Comparison of ENCODE assay signal across 9 mouse cellular contexts in genomic region chr9:41272596-41272995, GRCm38 (mm10).
DNase-seq lines count a peak whose midpoint lies in the region; ATAC-seq and TF ChIP-seq lines count a peak whose summit lies in the region.
"Had no signal": no experiment of that assay in that cellular context is flagged by ENCODE, and none has a peak within 500 bp of the region (broad histone marks: within the 10 kb centered on the region; RNA-seq: fewer than 3 reads in every experiment).

No protein-coding gene starts in this region.

- no peak for DNase-seq in kidney, adult 2 months
- DNase-seq in embryo, embryonic 9.5 days (ENCODE audit: extremely low spot score): peak; percentile 53
- DNase-seq in heart, postnatal 0 days (ENCODE audit: low spot score): peak; percentile 7
- DNase-seq in ovary, postnatal 14 days (ENCODE audit: low spot score): no peak
- DNase-seq in layer of hippocampus, adult 18-20 months (ENCODE audit: low spot score in 2 of 2): no peak
- no peak for DNase-seq in cerebellum, postnatal 25 days
- DNase-seq: thymus, postnatal 14 days had no signal

- no peak for TF ChIP-seq EP300 in heart, postnatal 0 days (IDR thresholded peaks at IDR 0.05; ENCODE audit: low read depth)

- peak overlapping the region; percentile 45 for H3K4me2 ChIP-seq in kidney, embryonic 14.5 days (replicated peaks; ENCODE audit: low read depth, low read length)
- peak overlapping the region; percentile 70 for H3K4me2 ChIP-seq in heart, postnatal 0 days (ENCODE audit: low read depth, low read length)
- H3K4me2 ChIP-seq in midbrain, embryonic 12.5 days (replicated peaks): peak overlapping the region; percentile 60

- no peaks in the 10 kb centered on the region for H3K36me3 ChIP-seq in kidney, embryonic 14.5 days (ENCODE audit: control insufficient read depth, insufficient read depth, low read length)
- no peaks in the 10 kb centered on the region for H3K36me3 ChIP-seq in kidney, adult 2 months (ENCODE audit: control insufficient read depth, insufficient read depth, low read length)
- H3K36me3 ChIP-seq in heart, postnatal 0 days (replicated peaks; ENCODE audit: control insufficient read depth, insufficient read depth, low read length): no peaks in the 10 kb centered on the region
- no peaks in the 10 kb centered on the region for H3K36me3 ChIP-seq in midbrain, embryonic 12.5 days

- 0 out of 2 replicates have a peak overlapping the region, but pooled peaks have one; percentile 20 for H3K9ac ChIP-seq in kidney, embryonic 14.5 days (ENCODE audit: low read depth, low read length)
- no peak overlapping the region for H3K9ac ChIP-seq in heart, postnatal 0 days (replicated peaks; ENCODE audit: low read depth, low read length)
- peak overlapping the region; percentile 66 for H3K9ac ChIP-seq in midbrain, embryonic 12.5 days (replicated peaks)

- H3K4me3 ChIP-seq in kidney, embryonic 14.5 days (ENCODE audit: low read length): peak overlapping the region; percentile 33
- no peak overlapping the region for H3K4me3 ChIP-seq in kidney, adult 2 months (ENCODE audit: insufficient read depth, low read depth, low read length)
- H3K4me3 ChIP-seq in heart, postnatal 0 days (ENCODE audit: low read depth, low read length): 0 out of 2 replicates have a peak overlapping the region, but pooled peaks have one; percentile 38
- peak overlapping the region; percentile 36; the same call in 1 of the 2 replicates for H3K4me3 ChIP-seq in midbrain, embryonic 12.5 days

- peak overlapping the region; percentile 61; the same call in 1 of the 2 replicates for H3K27ac ChIP-seq in kidney, embryonic 14.5 days (ENCODE audit: low read depth, low read length)
- H3K27ac ChIP-seq in kidney, adult 2 months (ENCODE audit: insufficient read depth, low read depth, low read length): no peak overlapping the region
- no peak overlapping the region for H3K27ac ChIP-seq in heart, postnatal 0 days (ENCODE audit: low read depth)
- peak overlapping the region; percentile 98 for H3K27ac ChIP-seq in midbrain, embryonic 12.5 days (replicated peaks)

- no peak for ATAC-seq in kidney, embryonic 14.5 days (ENCODE audit: low FRiP score, low TSS enrichment)
- ATAC-seq in heart, postnatal 0 days (ENCODE audit: insufficient read depth, low read depth): no peak
- ATAC-seq in midbrain, embryonic 12.5 days (ENCODE audit: low FRiP score, low read depth): peak; percentile 3; the same call in 1 of the 2 replicates

- no peak for TF ChIP-seq CTCF in kidney, adult 2 months (conservative IDR thresholded peaks at IDR 0.05; ENCODE audit: insufficient read depth, insufficient read length, low read depth, low read length)
- no peak for TF ChIP-seq CTCF in heart, postnatal 0 days (IDR thresholded peaks at IDR 0.05; ENCODE audit: low read depth)

- 14% methylated on average over 6 of the region's 6 CpGs for WGBS in kidney, embryonic 14.5 days
- WGBS in kidney, adult 2 months: 18% methylated on average over 6 of the region's 6 CpGs
- 15% methylated on average over 6 of the region's 6 CpGs for WGBS in heart, postnatal 0 days
- 8% methylated on average over 6 of the region's 6 CpGs for WGBS in midbrain, embryonic 12.5 days

- no peaks in the 10 kb centered on the region for H3K27me3 ChIP-seq in kidney, embryonic 14.5 days (ENCODE audit: control insufficient read depth, insufficient read depth, low read length)
- no peaks in the 10 kb centered on the region for H3K27me3 ChIP-seq in kidney, adult 2 months (replicated peaks; ENCODE audit: control insufficient read depth, insufficient read depth, low read length)
- H3K27me3 ChIP-seq in heart, postnatal 0 days (ENCODE audit: control insufficient read depth, insufficient read depth, low read length): no peaks in the 10 kb centered on the region
- H3K27me3 ChIP-seq in midbrain, embryonic 12.5 days: no peaks in the 10 kb centered on the region

- H3K9me3 ChIP-seq in kidney, embryonic 14.5 days (ENCODE audit: control insufficient read depth, low read length): no peaks in the 10 kb centered on the region
- H3K9me3 ChIP-seq in heart, postnatal 0 days (replicated peaks; ENCODE audit: control insufficient read depth, low read length): 0 out of 2 replicates have a peak, but pooled peaks cover 6% of the 10 kb centered on the region
- 0 out of 2 replicates have a peak, but pooled peaks cover 6% of the 10 kb centered on the region for H3K9me3 ChIP-seq in midbrain, embryonic 12.5 days

- H3K4me1 ChIP-seq in kidney, embryonic 14.5 days (ENCODE audit: control insufficient read depth, insufficient read depth, low read length): peaks cover 13% of the 10 kb centered on the region; the same call in 1 of the 2 replicates
- H3K4me1 ChIP-seq in kidney, adult 2 months (ENCODE audit: control insufficient read depth, insufficient read depth, low read length): no peaks in the 10 kb centered on the region
- peaks cover 7% of the 10 kb centered on the region for H3K4me1 ChIP-seq in heart, postnatal 0 days (ENCODE audit: control insufficient read depth, insufficient read depth)
- peaks cover 18% of the 10 kb centered on the region for H3K4me1 ChIP-seq in midbrain, embryonic 12.5 days

- no peak for TF ChIP-seq POLR2A in kidney, adult 2 months (IDR thresholded peaks at IDR 0.05; ENCODE audit: low read depth, low read length)

Comparison
In these comparisons a context has a peak if more than half of its experiments do, and no peak if none do; other contexts are left out.
1. H3K27ac ChIP-seq: peak in kidney, embryonic 14.5 days (single experiment) and midbrain, embryonic 12.5 days (single experiment); none in kidney, adult 2 months (single experiment) and heart, postnatal 0 days (single experiment).
2. DNase-seq: peak in embryo, embryonic 9.5 days (single experiment) and heart, postnatal 0 days (single experiment); none in kidney, adult 2 months (single experiment), ovary, postnatal 14 days (single experiment), layer of hippocampus, adult 18-20 months (0 of 2) and cerebellum, postnatal 25 days (0 of 2).
3. Peak in every context shown above with its lines, with median percentiles within 50 percentile points of each other: H3K4me2 ChIP-seq.